ENCODE assay signal across 13 mouse cellular contexts in the genomic region with DNA sequence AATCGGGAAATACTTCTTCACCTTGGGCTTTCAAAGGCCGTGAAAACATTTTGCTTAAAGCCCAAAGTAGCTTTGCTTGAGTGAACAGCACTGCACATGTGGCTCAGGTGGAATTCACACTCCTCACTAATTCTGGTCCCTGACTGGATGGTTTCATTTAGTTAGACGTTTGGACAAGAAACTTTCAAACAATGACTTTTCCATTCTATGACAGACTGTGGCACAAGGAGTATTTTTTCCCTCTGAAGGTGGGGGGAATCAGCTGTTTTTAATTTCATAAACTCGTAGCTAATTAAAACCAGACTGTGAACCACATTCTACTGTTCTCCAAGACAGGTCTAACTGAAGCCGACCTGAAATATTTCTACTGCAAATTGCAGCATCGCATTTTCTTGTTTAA. TPM values are rescaled to one million over a fixed set of nuclear protein-coding genes. Genes with fewer than 3 reads are reported as not detected.
DNase-seq lines count a peak whose midpoint lies in the region; ATAC-seq and TF ChIP-seq lines count a peak whose summit lies in the region.
"Had no signal": no experiment of that assay in that cellular context is flagged by ENCODE, and none has a peak within 500 bp of the region (broad histone marks: within the 10 kb centered on the region; RNA-seq: fewer than 3 reads in every experiment).

No protein-coding gene starts in this region.

- TF ChIP-seq CTCF in midbrain, postnatal 0 days (IDR thresholded peaks at IDR 0.05): no peak

- H3K4me1 ChIP-seq in hindbrain, embryonic 11.5 days (replicated peaks; ENCODE audit: control insufficient read depth, insufficient read depth, low read length): 0 out of 2 replicates have a peak, but pooled peaks cover 2% of the 10 kb centered on the region
- peaks cover 7% of the 10 kb centered on the region for H3K4me1 ChIP-seq in hindbrain, embryonic 16.5 days (ENCODE audit: control insufficient read depth, insufficient read depth, low read depth, low read length)
- peaks cover 8% of the 10 kb centered on the region for H3K4me1 ChIP-seq in midbrain, embryonic 11.5 days (ENCODE audit: control insufficient read depth, insufficient read depth, low read length)
- H3K4me1 ChIP-seq in midbrain, embryonic 13.5 days (replicated peaks): peaks cover 12% of the 10 kb centered on the region
- H3K4me1 ChIP-seq in hindbrain, embryonic 12.5 days: peaks cover 14% of the 10 kb centered on the region
- H3K4me1 ChIP-seq in midbrain, postnatal 0 days (ENCODE audit: insufficient read depth, low read length): peaks cover 4% of the 10 kb centered on the region; the same call in 1 of the 2 replicates

- no peak overlapping the region for H3K4me3 ChIP-seq in hindbrain, embryonic 11.5 days (ENCODE audit: low read depth, low read length)
- H3K4me3 ChIP-seq in hindbrain, embryonic 16.5 days (ENCODE audit: low read length): no peak overlapping the region
- H3K4me3 ChIP-seq in midbrain, embryonic 11.5 days (ENCODE audit: low read depth, low read length): no peak overlapping the region
- H3K4me3 ChIP-seq in midbrain, embryonic 13.5 days (replicated peaks): no peak overlapping the region
- H3K4me3 ChIP-seq in hindbrain, embryonic 12.5 days: no peak overlapping the region
- H3K4me3 ChIP-seq in midbrain, postnatal 0 days (ENCODE audit: low read depth, low read length): peak overlapping the region; percentile 37; the same call in 1 of the 2 replicates

- H3K27me3 ChIP-seq in hindbrain, embryonic 11.5 days (ENCODE audit: control insufficient read depth, insufficient read depth, low read length): 0 out of 2 replicates have a peak, but pooled peaks cover 3% of the 10 kb centered on the region
- H3K27me3 ChIP-seq in hindbrain, embryonic 16.5 days (replicated peaks; ENCODE audit: control insufficient read depth, insufficient read depth, low read length): peaks cover 4% of the 10 kb centered on the region; the same call in 1 of the 2 replicates
- H3K27me3 ChIP-seq in midbrain, embryonic 11.5 days (ENCODE audit: control insufficient read depth, insufficient read depth, low read length): peaks cover 4% of the 10 kb centered on the region
- H3K27me3 ChIP-seq in midbrain, embryonic 13.5 days: peaks cover 27% of the 10 kb centered on the region
- no peaks in the 10 kb centered on the region for H3K27me3 ChIP-seq in hindbrain, embryonic 12.5 days
- H3K27me3 ChIP-seq in midbrain, postnatal 0 days (ENCODE audit: insufficient read depth, low read length): peaks cover 19% of the 10 kb centered on the region
- H3K27me3 ChIP-seq: CH12.LX had no signal

- H3K27ac ChIP-seq in hindbrain, embryonic 11.5 days (ENCODE audit: low read depth, low read length): no peak overlapping the region
- H3K27ac ChIP-seq in hindbrain, embryonic 16.5 days (ENCODE audit: low read depth, low read length): no peak overlapping the region
- H3K27ac ChIP-seq in midbrain, embryonic 11.5 days (ENCODE audit: low read depth, low read length): no peak overlapping the region
- no peak overlapping the region for H3K27ac ChIP-seq in midbrain, embryonic 13.5 days
- no peak overlapping the region for H3K27ac ChIP-seq in hindbrain, embryonic 12.5 days
- H3K27ac ChIP-seq in midbrain, postnatal 0 days (ENCODE audit: low read depth, low read length): no peak overlapping the region
- H3K27ac ChIP-seq: neural tube, embryonic 15.5 days had no signal

- H3K36me3 ChIP-seq in hindbrain, embryonic 11.5 days (ENCODE audit: control insufficient read depth, insufficient read depth, low read length): no peaks in the 10 kb centered on the region
- H3K36me3 ChIP-seq in hindbrain, embryonic 16.5 days (ENCODE audit: control insufficient read depth, insufficient read depth, low read length): no peaks in the 10 kb centered on the region
- H3K36me3 ChIP-seq in midbrain, embryonic 11.5 days (ENCODE audit: control insufficient read depth, insufficient read depth, low read length): no peaks in the 10 kb centered on the region
- H3K36me3 ChIP-seq in midbrain, embryonic 13.5 days: no peaks in the 10 kb centered on the region
- no peaks in the 10 kb centered on the region for H3K36me3 ChIP-seq in hindbrain, embryonic 12.5 days
- H3K36me3 ChIP-seq in midbrain, postnatal 0 days (ENCODE audit: insufficient read depth, low read length): no peaks in the 10 kb centered on the region
- H3K36me3 ChIP-seq: neural tube, embryonic 15.5 days had no signal

- DNase-seq in hindbrain, embryonic 11.5 days (ENCODE audit: low spot score): peak; percentile 39
- DNase-seq in midbrain, embryonic 11.5 days (ENCODE audit: low spot score, missing footprints): peak; percentile 87
- no peak for DNase-seq in midbrain, postnatal 0 days (ENCODE audit: low spot score)
- no peak for DNase-seq in adrenal gland, postnatal 25 days
- DNase-seq in thymus, postnatal 36 days: no peak

- no peak overlapping the region for H3K9ac ChIP-seq in hindbrain, embryonic 11.5 days (ENCODE audit: low read depth, low read length)
- H3K9ac ChIP-seq in hindbrain, embryonic 16.5 days (ENCODE audit: low read depth, low read length): no peak overlapping the region
- no peak overlapping the region for H3K9ac ChIP-seq in midbrain, embryonic 11.5 days (ENCODE audit: low read length)
- no peak overlapping the region for H3K9ac ChIP-seq in midbrain, embryonic 13.5 days (replicated peaks)
- no peak overlapping the region for H3K9ac ChIP-seq in hindbrain, embryonic 12.5 days
- H3K9ac ChIP-seq in midbrain, postnatal 0 days (replicated peaks; ENCODE audit: low read length, poor library complexity, severe bottlenecking): no peak overlapping the region
- H3K9ac ChIP-seq: neural tube, embryonic 15.5 days had no signal

- no peak overlapping the region for H3K4me2 ChIP-seq in hindbrain, embryonic 11.5 days (replicated peaks; ENCODE audit: low read depth, low read length)
- H3K4me2 ChIP-seq in hindbrain, embryonic 16.5 days (ENCODE audit: low read length): no peak overlapping the region
- no peak overlapping the region for H3K4me2 ChIP-seq in midbrain, embryonic 11.5 days
- no peak overlapping the region for H3K4me2 ChIP-seq in midbrain, embryonic 13.5 days (replicated peaks)
- H3K4me2 ChIP-seq in hindbrain, embryonic 12.5 days (replicated peaks): peak overlapping the region; percentile 93
- H3K4me2 ChIP-seq in midbrain, postnatal 0 days (ENCODE audit: low read depth, low read length, poor library complexity, severe bottlenecking): no peak overlapping the region

- WGBS in hindbrain, embryonic 11.5 days: 29% methylated on average over 6 of the region's 6 CpGs
- WGBS in hindbrain, embryonic 16.5 days: 33% methylated on average over 6 of the region's 6 CpGs
- whole genome bisulfite sequencing in midbrain, embryonic 11.5 days: 21% methylated on average over 6 of the region's 6 CpGs
- 22% methylated on average over 6 of the region's 6 CpGs for whole genome bisulfite sequencing in midbrain, embryonic 13.5 days
- WGBS in hindbrain, embryonic 12.5 days: 24% methylated on average over 6 of the region's 6 CpGs
- 29% methylated on average over 6 of the region's 6 CpGs for WGBS in midbrain, postnatal 0 days

- no peaks in the 10 kb centered on the region for H3K9me3 ChIP-seq in hindbrain, embryonic 11.5 days (ENCODE audit: control insufficient read depth, low read length)
- H3K9me3 ChIP-seq in hindbrain, embryonic 16.5 days (ENCODE audit: control insufficient read depth, low read length): no peaks in the 10 kb centered on the region
- 0 out of 2 replicates have a peak, but pooled peaks cover 3% of the 10 kb centered on the region for H3K9me3 ChIP-seq in midbrain, embryonic 11.5 days (ENCODE audit: control insufficient read depth, low read length)
- no peaks in the 10 kb centered on the region for H3K9me3 ChIP-seq in midbrain, embryonic 13.5 days
- no peaks in the 10 kb centered on the region for H3K9me3 ChIP-seq in hindbrain, embryonic 12.5 days (replicated peaks)
- H3K9me3 ChIP-seq in midbrain, postnatal 0 days (ENCODE audit: low read length): no peaks in the 10 kb centered on the region
- H3K9me3 ChIP-seq: neural tube, embryonic 15.5 days had no signal

- no peak for ATAC-seq in hindbrain, embryonic 11.5 days (ENCODE audit: low FRiP score)
- no peak for ATAC-seq in hindbrain, embryonic 16.5 days
- no peak for ATAC-seq in midbrain, embryonic 11.5 days (ENCODE audit: low FRiP score)
- no peak for ATAC-seq in midbrain, embryonic 13.5 days
- no peak for ATAC-seq in hindbrain, embryonic 12.5 days (ENCODE audit: low FRiP score)
- no peak for ATAC-seq in midbrain, postnatal 0 days (ENCODE audit: low FRiP score)

RNA-seq across cellular contexts. Expression of a gene that starts 28.5 kb away (rescaled TPM):
- 31.7 and 32.4 TPM in 2 replicates for polyA plus RNA-seq in hindbrain, embryonic 11.5 days (2014; fragmentation: Nextera tagmentation; extraction: Ambion mirVana)
- polyA plus RNA-seq in hindbrain, embryonic 16.5 days (2015; fragmentation: Nextera tagmentation; extraction: Ambion mirVana): 42.8 and 49.2 TPM in 2 replicates
- 43.4 TPM in 2 replicates for polyA plus RNA-seq in midbrain, embryonic 11.5 days (2014; fragmentation: Nextera tagmentation; extraction: Ambion mirVana)
- 38.5 and 38.8 TPM in 2 replicates for polyA plus RNA-seq in midbrain, embryonic 13.5 days (2015; fragmentation: Nextera tagmentation; extraction: Ambion mirVana)
- polyA plus RNA-seq in hindbrain, embryonic 12.5 days (2016; fragmentation: Nextera tagmentation; extraction: Ambion mirVana): 25.3 and 30.4 TPM in 2 replicates
- total RNA-seq in midbrain, postnatal 0 days (2014; rRNA removed): 3.5 and 16.6 TPM in 2 replicates
- 4.1 and 6.2 TPM in 2 replicates for polyA plus RNA-seq in midbrain, postnatal 0 days (2015; fragmentation: Nextera tagmentation; extraction: Ambion mirVana)
- total RNA-seq in adrenal gland, postnatal 25 days (2021): not detected in 2 replicates
- total RNA-seq: CH12.LX; gastrocnemius, adult 2 months; megakaryocyte, adult 5-6 weeks had no signal
- polyA plus RNA-seq: heart, postnatal 0 days had no signal

RNA-seq across cellular contexts. Expression of a gene that starts 28.6 kb away (rescaled TPM):
- polyA plus RNA-seq in hindbrain, embryonic 11.5 days (2014; fragmentation: Nextera tagmentation; extraction: Ambion mirVana): 2.0 and 2.9 TPM in 2 replicates
- 2.1 and 2.6 TPM in 2 replicates for polyA plus RNA-seq in hindbrain, embryonic 16.5 days (2015; fragmentation: Nextera tagmentation; extraction: Ambion mirVana)
- 2.4 and 2.5 TPM in 2 replicates for polyA plus RNA-seq in midbrain, embryonic 11.5 days (2014; fragmentation: Nextera tagmentation; extraction: Ambion mirVana)
- 1.6 and 2.6 TPM in 2 replicates for polyA plus RNA-seq in midbrain, embryonic 13.5 days (2015; fragmentation: Nextera tagmentation; extraction: Ambion mirVana)
- 3.6 and 4.1 TPM in 2 replicates for polyA plus RNA-seq in hindbrain, embryonic 12.5 days (2016; fragmentation: Nextera tagmentation; extraction: Ambion mirVana)
- total RNA-seq in midbrain, postnatal 0 days (2014; rRNA removed): 0.11 and 0.47 TPM in 2 replicates
- 0.72 and 1.5 TPM in 2 replicates for polyA plus RNA-seq in midbrain, postnatal 0 days (2015; fragmentation: Nextera tagmentation; extraction: Ambion mirVana)
- 1.8 and 2.1 TPM in 2 replicates for total RNA-seq in adrenal gland, postnatal 25 days (2021)

Comparison
In these comparisons a context has a peak if more than half of its experiments do, and no peak if none do; other contexts are left out.
1. DNase-seq: peak in hindbrain, embryonic 11.5 days (single experiment) and midbrain, embryonic 11.5 days (single experiment); none in midbrain, postnatal 0 days (single experiment), adrenal gland, postnatal 25 days (single experiment) and thymus, postnatal 36 days (0 of 2).